Mouse (Mus musculus): ENCODE results near the gene Wfdc11. TPM values are rescaled to one million over a fixed set of nuclear protein-coding genes. Genes with fewer than 3 reads are reported as not detected.
"Not testable (repeated sequence)": the region's sequence is repeated elsewhere in the genome, so short reads cannot be mapped to it uniquely, and the experiment has no call there.

Gene Wfdc11
- polyA plus RNA-seq (2012) = not detected in 2 replicates

DNA sequence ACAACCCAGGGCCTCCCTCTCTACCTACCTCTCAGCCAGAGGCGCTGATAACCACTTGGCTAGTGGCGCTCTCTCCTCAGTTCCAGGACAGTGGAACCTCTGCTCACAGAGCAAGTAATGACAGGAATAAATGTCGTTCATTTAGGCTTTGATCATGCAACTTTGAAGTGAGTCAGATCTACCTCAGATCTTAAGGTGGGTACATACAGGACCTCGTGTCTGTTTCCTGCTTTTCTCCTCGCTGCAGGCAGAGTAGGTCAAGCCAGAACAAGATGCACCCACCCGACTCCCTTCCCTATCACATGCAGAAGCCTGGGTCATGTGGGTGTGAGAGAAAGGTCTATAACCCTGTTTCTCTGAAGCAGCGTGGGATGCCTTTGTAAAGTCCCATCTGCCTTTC, at the start of gene Wfdc11:
Gene Wfdc11 (minus strand): TSS at position 101 of the 400 bp plus-strand sequence.
- H3K4me3 ChIP-seq (replicated peaks) = no peak within 1 kb of the TSS
- TF ChIP-seq TAL1 (IDR thresholded peaks at IDR 0.05; ENCODE audit: low read length) (no peak), GATA1 (IDR thresholded peaks at IDR 0.05; ENCODE audit: low read length) (no peak)
- H3K4me1 ChIP-seq (ENCODE audit: control insufficient read depth) = no peaks in the 10 kb centered on the region; the same call in 1 of the 2 replicates
- peaks cover 5% of the 10 kb centered on the region for H3K9me3 ChIP-seq (ENCODE audit: control insufficient read depth, low read length)
- no peaks in the 10 kb centered on the region for H3K27me3 ChIP-seq (ENCODE audit: control insufficient read depth)
- no peaks in the 10 kb centered on the region for H3K36me3 ChIP-seq (ENCODE audit: control insufficient read depth)

GRCm38 (mm10) chr2:164723276-164723675, 49.4 kb upstream of the Wfdc11 start:
- no peak for TF ChIP-seq GATA1 (IDR thresholded peaks at IDR 0.05; ENCODE audit: low read length)
- TF ChIP-seq TAL1 (IDR thresholded peaks at IDR 0.05; ENCODE audit: low read length) = no peak
- Histone ChIP-seq H3K4me1 (ENCODE audit: control insufficient read depth) (no peaks in the 10 kb centered on the region), H3K4me3 (replicated peaks) (no peak overlapping the region), H3K9me3 (ENCODE audit: control insufficient read depth, low read length) (no peaks in the 10 kb centered on the region), H3K27me3 (ENCODE audit: control insufficient read depth) (peaks cover 6% of the 10 kb centered on the region), H3K36me3 (ENCODE audit: control insufficient read depth) (no peaks in the 10 kb centered on the region)

DNA sequence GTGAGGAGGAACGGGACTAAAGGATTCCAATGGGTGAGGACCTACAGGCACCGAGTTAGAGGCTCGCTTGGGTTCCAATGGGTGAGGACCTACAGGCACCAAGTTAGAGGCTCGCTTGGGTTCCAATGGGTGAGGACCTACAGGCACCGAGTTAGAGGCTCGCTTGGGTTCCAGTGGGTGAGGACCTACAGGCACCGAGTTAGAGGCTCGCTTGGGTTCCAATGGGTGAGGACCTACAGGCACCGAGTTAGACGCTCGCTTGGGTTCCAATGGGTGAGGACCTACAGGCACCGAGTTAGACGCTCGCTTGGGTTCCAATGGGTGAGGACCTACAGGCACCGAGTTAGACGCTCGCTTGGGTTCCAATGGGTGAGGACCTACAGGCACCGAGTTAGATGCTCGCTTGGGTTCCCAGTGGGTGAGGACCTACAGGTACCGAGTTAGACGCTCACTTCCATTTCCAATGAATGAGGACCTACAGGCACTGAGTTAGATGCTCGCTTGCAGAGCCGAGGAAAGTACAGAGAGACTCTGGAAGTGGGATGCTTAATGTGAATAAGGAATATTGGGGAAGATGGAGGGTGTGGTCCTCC, 42.4 kb upstream of the Wfdc11 start:
- H3K36me3 ChIP-seq (ENCODE audit: control insufficient read depth); H3K9me3 ChIP-seq (ENCODE audit: control insufficient read depth, low read length); H3K4me3 ChIP-seq (replicated peaks): not testable (repeated sequence)

GRCm38 (mm10) chr2:164715005-164715404, 41.1 kb upstream of the Wfdc11 start, which contains the start of gene Spint5:
Spint5 (plus strand) TSS chr2:164715305.
- no peak for TF ChIP-seq TAL1 (IDR thresholded peaks at IDR 0.05; ENCODE audit: low read length)
- TF ChIP-seq GATA1 (IDR thresholded peaks at IDR 0.05; ENCODE audit: low read length) = no peak
- no peaks in the 10 kb centered on the region for H3K27me3 ChIP-seq (ENCODE audit: control insufficient read depth)
- no peak within 1 kb of the TSS for H3K4me3 ChIP-seq (replicated peaks)
- H3K9me3 ChIP-seq (ENCODE audit: control insufficient read depth, low read length) = no peaks in the 10 kb centered on the region
- no peaks in the 10 kb centered on the region for H3K4me1 ChIP-seq (ENCODE audit: control insufficient read depth)
- no peaks in the 10 kb centered on the region for H3K36me3 ChIP-seq (ENCODE audit: control insufficient read depth)

More for the DNA sequence above, 42.4 kb upstream of the Wfdc11 start:
- H3K27me3 ChIP-seq (ENCODE audit: control insufficient read depth); H3K4me1 ChIP-seq (ENCODE audit: control insufficient read depth): not testable (repeated sequence)

- Histone ChIP-seq H3K4me3 (replicated peaks) (no peak overlapping the region), H3K4me1 (ENCODE audit: control insufficient read depth) (no peaks in the 10 kb centered on the region), H3K36me3 (ENCODE audit: control insufficient read depth) (no peaks in the 10 kb centered on the region), H3K9me3 (ENCODE audit: control insufficient read depth, low read length) (peaks cover 2% of the 10 kb centered on the region; the same call in 1 of the 2 replicates), H3K27me3 (ENCODE audit: control insufficient read depth) (no peaks in the 10 kb centered on the region)
- TF ChIP-seq GATA1 (IDR thresholded peaks at IDR 0.05; ENCODE audit: low read length) (no peak), TAL1 (IDR thresholded peaks at IDR 0.05; ENCODE audit: low read length) (no peak)
Observed at GRCm38 (mm10) chr2:164705991-164706390, 32.1 kb upstream of the Wfdc11 start.

GRCm38 (mm10) chr2:164705328-164705727, 31.4 kb upstream of the Wfdc11 start:
- no peak overlapping the region for H3K4me3 ChIP-seq (replicated peaks)
- H3K36me3 ChIP-seq (ENCODE audit: control insufficient read depth) = no peaks in the 10 kb centered on the region
- peaks cover 2% of the 10 kb centered on the region; the same call in 1 of the 2 replicates for H3K9me3 ChIP-seq (ENCODE audit: control insufficient read depth, low read length)
- H3K27me3 ChIP-seq (ENCODE audit: control insufficient read depth) = no peaks in the 10 kb centered on the region
- no peaks in the 10 kb centered on the region for H3K4me1 ChIP-seq (ENCODE audit: control insufficient read depth)
- TF ChIP-seq TAL1 (IDR thresholded peaks at IDR 0.05; ENCODE audit: low read length) (no peak), GATA1 (IDR thresholded peaks at IDR 0.05; ENCODE audit: low read length) (no peak)

DNA sequence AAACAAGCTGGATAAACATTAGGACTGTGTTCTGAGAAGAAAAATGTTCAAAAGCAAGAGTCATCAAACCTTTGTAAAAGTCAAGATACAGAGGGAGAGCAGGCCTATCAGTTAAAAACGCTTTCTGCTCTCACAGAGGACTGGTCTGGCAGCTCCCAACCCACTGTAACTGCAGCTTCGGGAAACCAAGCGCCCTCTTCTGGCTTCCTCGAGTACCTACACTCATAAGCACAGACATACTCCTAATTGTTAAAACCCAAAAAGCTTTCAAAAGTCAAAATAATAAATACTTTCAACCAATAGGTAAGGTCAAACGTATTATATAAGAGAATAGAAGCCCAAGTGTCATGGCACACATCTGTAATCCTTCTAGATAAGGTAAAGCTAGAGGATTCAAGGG, 30.3 kb upstream of the Wfdc11 start:
- Histone ChIP-seq H3K4me1 (ENCODE audit: control insufficient read depth) (no peaks in the 10 kb centered on the region), H3K9me3 (ENCODE audit: control insufficient read depth, low read length) (peaks cover 2% of the 10 kb centered on the region; the same call in 1 of the 2 replicates), H3K4me3 (replicated peaks) (no peak overlapping the region), H3K36me3 (ENCODE audit: control insufficient read depth) (no peaks in the 10 kb centered on the region), H3K27me3 (ENCODE audit: control insufficient read depth) (no peaks in the 10 kb centered on the region)
- TF ChIP-seq GATA1 (IDR thresholded peaks at IDR 0.05; ENCODE audit: low read length) (no peak), TAL1 (IDR thresholded peaks at IDR 0.05; ENCODE audit: low read length) (no peak)

DNA sequence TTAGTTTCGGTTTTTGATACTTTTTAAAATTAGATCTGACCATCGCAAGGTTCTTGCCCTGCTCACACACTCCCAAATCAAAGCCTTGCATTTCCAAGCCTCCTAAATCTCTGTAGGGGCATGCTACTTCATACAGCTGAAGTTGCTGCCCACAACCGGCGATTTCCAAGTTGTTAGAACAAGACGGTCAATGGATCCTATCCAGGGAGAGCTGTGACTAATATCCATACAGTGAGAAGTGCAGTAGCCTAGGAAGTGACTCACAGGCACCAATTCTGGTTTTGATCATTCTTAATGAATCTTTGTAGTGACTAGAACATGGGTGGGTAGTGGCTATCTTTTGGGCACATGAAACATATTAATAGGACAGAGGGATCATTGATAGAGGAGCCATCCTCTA, 27.9 kb upstream of the Wfdc11 start:
- Histone ChIP-seq H3K9me3 (ENCODE audit: control insufficient read depth, low read length) (peaks cover 2% of the 10 kb centered on the region; the same call in 1 of the 2 replicates), H3K4me3 (replicated peaks) (no peak overlapping the region), H3K36me3 (ENCODE audit: control insufficient read depth) (no peaks in the 10 kb centered on the region), H3K27me3 (ENCODE audit: control insufficient read depth) (no peaks in the 10 kb centered on the region), H3K4me1 (ENCODE audit: control insufficient read depth) (no peaks in the 10 kb centered on the region)
- TF ChIP-seq TAL1 (IDR thresholded peaks at IDR 0.05; ENCODE audit: low read length) (no peak), GATA1 (IDR thresholded peaks at IDR 0.05; ENCODE audit: low read length) (no peak)

DNA sequence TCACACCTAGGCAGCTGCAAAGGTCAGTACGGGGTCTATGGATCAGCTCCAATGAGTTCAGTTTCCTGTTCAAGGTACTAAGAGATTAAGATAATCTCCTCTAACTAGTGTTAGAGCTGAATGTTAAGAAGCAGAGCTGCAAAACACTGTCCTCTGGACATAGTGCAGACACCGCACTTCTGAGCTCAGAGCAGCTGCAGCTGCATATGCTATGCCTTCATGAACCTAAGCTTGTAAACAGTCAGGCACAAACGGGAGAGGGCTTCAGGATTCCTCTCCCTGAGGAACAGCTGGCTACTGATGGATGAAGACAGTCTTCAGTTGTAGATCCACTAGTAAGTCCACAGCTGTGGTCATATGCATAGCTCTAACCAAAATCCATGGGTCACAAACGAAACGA, 27.1 kb upstream of the Wfdc11 start:
- TF ChIP-seq TAL1 (IDR thresholded peaks at IDR 0.05; ENCODE audit: low read length) (no peak), GATA1 (IDR thresholded peaks at IDR 0.05; ENCODE audit: low read length) (no peak)
- Histone ChIP-seq H3K27me3 (ENCODE audit: control insufficient read depth) (no peaks in the 10 kb centered on the region), H3K9me3 (ENCODE audit: control insufficient read depth, low read length) (peaks cover 2% of the 10 kb centered on the region; the same call in 1 of the 2 replicates), H3K4me1 (ENCODE audit: control insufficient read depth) (no peaks in the 10 kb centered on the region), H3K36me3 (ENCODE audit: control insufficient read depth) (no peaks in the 10 kb centered on the region), H3K4me3 (replicated peaks) (no peak overlapping the region)

DNA sequence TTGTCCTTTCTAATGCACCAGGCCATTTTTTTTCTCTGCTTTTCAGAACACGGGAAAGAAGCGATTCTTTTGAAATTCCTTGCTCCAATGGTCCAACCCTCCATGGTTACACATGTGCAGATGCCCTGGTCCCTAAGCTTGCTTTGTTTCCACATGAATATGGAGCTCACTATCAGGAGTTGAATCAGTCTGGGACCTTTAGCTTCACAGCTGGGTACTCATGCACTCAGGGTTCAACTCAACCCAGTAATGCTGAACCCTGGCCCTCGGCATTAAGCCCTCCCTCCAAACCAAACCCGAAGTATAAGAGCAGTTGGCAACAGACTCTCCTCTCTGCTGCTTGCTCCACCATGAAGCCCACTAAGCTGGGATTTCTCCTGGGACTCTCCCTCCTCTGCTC, 24.3 kb upstream of the Wfdc11 start, which contains the start of gene Spint4:
Gene Spint4 (plus strand): TSS at position 301 of the 400 bp plus-strand sequence.
- H3K4me3 ChIP-seq (replicated peaks) = no peak within 1 kb of the TSS
- no peaks in the 10 kb centered on the region for H3K36me3 ChIP-seq (ENCODE audit: control insufficient read depth)
- H3K27me3 ChIP-seq (ENCODE audit: control insufficient read depth) = no peaks in the 10 kb centered on the region
- no peak for TF ChIP-seq GATA1 (IDR thresholded peaks at IDR 0.05; ENCODE audit: low read length)
- TF ChIP-seq TAL1 (IDR thresholded peaks at IDR 0.05; ENCODE audit: low read length) = no peak
- H3K4me1 ChIP-seq (ENCODE audit: control insufficient read depth) = no peaks in the 10 kb centered on the region
- no peaks in the 10 kb centered on the region for H3K9me3 ChIP-seq (ENCODE audit: control insufficient read depth, low read length)

Data from erythroblast, embryonic 14.5 days (primary cell).